Mouse (Mus musculus): ENCODE data around the gene Optn.

GRCm38 (mm10) chr2:5045269-5045965, 18.4 kb downstream of the Optn start:
- no peak for TF ChIP-seq TCF12 (IDR thresholded peaks at IDR 0.05; ENCODE audit: insufficient read depth, poor library complexity, severe bottlenecking)
- no peak for TF ChIP-seq POLR2A (IDR thresholded peaks at IDR 0.05; ENCODE audit: insufficient read length, low read depth)
- no peak for TF ChIP-seq CEBPB (IDR thresholded peaks at IDR 0.05; ENCODE audit: insufficient read depth, poor library complexity, severe bottlenecking)
- no peak for TF ChIP-seq E2F4 (IDR thresholded peaks at IDR 0.05; ENCODE audit: insufficient read depth)
- no peak for TF ChIP-seq POLR2AphosphoS2 (IDR thresholded peaks at IDR 0.05; ENCODE audit: insufficient read length, low read depth)

All from myocyte (in vitro differentiated cells).